Mouse (Mus musculus): ENCODE data around the gene Wnt9a.
"Not testable (repeated sequence)": the region's sequence is repeated elsewhere in the genome, so short reads cannot be mapped to it uniquely, and the experiment has no call there.

Wnt9a gene

DNA sequence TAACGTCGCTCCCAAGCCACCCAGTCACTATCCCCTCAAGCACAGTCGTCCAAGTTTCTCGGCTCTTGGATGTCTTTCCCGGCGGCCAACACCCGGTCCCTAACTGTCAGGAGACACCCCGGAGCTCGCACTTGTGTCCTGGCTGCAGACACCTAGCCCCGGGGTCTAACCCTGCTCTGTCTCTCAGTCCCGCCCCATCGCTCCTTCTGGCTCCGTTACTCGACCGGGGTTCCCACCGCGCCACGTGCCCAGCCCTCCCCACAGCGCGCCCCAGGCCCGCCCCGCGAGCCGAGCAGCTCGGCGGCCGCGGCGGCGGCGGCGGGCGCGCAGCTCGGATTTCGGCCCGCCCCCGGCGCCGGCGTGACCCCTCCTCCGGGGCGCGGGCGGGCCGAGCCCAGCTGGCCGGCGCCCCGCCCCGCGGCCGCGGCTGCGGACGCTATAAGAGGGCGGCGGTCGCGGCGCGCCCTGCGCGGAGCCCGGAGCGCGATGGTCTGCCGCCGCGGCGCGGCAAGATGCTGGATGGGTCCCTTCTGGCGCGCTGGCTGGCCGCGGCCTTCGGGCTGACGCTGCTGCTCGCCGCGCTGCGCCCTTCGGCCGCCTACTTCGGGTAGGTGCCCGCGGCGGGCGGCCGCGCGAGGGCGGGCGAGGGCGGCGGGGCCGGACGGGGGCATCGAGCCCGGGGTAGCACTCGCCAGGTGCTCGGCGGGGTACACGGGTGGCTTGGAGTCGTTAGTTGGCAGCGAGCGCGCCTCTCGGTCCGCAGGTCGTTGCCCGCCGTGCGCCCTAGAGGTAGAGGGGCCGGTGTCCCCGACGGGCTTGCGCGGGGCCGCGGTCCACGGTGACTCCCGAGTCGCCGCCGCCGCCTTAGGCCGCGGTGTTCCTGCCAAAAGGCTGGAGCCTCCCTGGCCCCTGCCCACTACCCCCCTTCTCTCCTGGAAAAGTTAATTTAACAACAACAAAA lies at the start of gene Wnt9a:
Gene Wnt9a, plus strand, starts transcription at position 468 of the 961 bp plus-strand sequence.
- no peak for DNase-seq (ENCODE audit: low spot score)

DNA sequence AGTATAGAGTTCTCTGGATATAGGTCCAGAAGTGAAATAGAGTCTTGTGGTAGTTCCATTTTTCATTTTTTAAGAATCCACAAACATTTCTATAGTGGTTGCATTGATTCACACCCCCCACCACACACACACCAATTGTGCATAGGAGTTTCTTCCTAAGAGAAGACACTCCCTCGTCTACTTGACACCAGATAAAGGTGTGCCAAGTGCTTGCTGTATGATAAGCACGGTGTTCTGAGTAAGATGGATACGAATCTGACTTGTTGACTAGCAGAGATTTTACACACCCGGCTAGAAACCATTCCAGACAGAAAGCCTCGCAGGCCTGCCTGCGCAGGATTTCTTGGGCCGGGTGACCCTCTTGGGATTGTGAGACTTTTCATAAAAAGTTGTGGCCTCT lies 47.1 kb upstream of the Wnt9a start:
- peak; percentile 42 for DNase-seq (ENCODE audit: low spot score)

DNA sequence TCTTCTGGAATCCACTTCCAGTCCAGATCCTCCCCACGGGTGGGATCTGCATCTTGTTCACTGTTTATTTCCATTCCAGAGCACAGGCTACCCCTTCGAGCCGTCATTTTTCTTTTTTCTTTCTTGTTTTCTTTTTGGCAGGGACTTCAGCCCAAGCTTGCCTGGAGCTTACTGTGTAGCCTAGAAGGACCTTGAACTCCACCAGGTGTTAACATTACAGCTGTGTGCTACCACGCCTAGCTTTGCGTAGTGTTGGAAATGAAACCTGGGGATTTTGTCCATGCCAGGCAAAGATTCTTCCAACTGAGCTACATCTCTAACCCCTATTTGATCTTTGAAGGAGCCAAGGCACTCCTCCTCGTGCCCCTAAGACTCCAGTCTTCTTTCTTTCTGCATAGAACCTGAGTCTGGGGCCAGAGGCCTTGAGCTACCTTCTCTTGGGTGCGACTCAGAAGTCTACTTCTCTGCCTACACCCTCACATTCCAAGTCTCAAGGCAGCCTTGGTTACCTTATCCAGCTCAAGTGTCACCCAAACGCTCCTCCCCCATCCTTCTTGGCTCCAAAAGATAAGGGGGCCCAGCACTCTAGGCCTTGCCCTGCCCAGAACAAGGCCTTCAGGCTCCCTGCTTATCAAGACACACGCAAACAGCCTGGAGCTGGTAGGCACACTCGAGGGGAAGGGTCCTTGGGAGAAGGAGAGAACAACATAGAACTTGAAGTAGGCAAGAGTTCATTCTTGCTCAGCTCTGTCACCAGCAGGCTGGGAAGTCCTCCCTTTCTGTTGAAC lies 45.8 kb upstream of the Wnt9a start:
- DNase-seq (ENCODE audit: low spot score) = peak; percentile 90

DNA sequence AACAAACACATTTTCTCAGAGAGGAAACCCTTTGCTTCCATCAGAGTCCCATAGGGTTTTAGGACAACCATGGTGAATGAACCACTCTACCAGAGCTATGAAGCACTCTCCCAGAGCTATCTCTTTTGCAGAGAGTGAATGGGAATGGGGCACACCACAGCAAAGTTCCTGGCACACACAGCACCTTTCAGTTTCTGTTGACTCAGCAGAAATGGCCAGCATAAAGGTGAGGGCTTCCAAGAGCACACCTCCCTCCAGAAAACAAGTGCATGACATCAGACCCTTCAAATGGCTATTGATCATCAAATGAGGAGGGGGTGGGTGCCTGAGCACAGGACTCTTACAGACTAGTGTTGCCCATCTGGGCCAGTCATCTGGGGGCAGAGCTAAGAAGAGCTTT lies 44.4 kb upstream of the Wnt9a start:
- DNase-seq (ENCODE audit: low spot score) = peak; percentile 14

DNA sequence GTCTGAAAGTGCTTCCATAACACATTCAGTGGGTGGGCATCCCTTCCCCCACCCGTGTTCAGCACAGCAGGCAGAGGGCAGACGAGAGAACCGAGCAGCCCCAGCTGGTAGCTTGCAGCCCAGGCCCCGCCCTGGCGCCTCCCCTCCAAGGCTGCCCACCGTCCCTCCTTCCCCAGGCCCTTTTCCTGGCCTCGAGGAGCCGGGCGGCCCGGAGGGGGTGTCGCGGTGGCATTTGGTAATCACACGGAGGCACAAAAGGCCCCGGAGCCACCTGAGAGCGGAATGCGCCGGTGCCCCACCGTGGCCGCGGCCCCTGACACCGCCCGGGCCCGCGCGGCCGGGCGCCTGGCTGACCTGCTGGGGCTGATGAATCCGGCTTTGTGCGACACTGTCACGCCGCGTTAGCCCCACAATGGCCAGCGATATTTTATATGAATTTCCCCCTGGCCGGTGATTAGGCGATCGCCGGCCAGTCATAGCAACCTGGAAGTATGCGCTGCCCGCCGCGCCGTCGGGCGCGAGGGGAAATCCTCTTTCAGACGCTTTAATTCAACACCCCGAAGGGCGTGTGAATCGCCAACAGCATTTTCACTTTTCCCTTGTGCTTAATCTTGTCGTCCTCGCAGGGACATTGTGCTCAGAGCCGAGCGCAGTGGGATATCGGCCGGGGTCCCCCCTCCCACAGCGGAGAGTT lies 42.7 kb upstream of the Wnt9a start:
- no peak for DNase-seq (ENCODE audit: low spot score)

DNA sequence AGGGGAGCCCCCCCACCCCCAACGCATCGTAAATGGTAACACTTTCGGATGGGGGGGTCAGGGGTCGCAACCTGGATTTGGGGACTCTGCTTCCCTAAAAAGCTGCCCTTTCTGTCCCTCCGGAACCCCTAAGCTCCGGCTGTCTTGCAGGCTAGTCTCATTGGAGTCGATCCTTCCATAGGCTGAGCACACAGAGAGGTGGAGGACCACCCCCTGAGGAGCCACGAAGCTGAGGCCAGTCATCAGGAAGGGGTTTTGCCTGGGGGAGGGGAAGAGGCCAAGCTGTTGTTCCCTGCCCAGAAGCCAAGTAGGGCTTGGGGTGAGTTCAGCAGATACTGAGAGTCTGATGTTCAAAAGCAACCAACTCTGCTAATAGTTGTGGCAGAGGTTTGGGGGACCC lies 42.1 kb upstream of the Wnt9a start:
- no peak for DNase-seq (ENCODE audit: low spot score)

DNA sequence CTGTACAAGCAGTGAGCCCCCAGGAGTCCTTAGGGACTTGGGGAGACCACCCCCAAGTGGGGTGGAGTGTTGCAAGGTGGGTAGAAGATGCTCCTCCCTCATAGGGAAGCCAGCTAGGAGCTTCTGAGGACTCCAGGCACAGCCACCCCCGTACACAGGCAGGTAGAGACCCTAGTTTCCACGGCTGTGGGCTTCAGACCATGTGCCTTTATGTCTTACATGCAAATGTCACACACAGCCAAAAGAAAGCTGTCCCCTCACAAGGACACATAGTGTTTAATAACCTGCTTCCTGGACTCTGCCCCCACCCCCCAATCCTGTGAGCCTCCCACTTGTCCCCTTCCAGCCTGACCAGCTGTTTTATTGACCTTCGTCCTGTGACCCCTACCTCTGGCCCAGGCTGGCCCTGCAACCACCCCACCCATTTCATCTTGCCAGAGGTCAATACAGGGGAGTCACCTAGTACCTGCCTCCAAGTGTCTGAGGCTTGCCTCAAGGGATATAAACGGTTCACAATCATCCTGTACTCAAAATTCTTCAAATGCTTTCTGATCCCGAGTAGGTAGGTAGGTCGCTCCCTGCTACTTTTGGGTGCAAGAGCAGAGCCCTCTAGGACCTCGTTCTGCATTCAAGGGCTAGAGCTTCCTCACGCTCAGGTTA lies 41.4 kb upstream of the Wnt9a start:
- no peak for DNase-seq (ENCODE audit: low spot score)

DNA sequence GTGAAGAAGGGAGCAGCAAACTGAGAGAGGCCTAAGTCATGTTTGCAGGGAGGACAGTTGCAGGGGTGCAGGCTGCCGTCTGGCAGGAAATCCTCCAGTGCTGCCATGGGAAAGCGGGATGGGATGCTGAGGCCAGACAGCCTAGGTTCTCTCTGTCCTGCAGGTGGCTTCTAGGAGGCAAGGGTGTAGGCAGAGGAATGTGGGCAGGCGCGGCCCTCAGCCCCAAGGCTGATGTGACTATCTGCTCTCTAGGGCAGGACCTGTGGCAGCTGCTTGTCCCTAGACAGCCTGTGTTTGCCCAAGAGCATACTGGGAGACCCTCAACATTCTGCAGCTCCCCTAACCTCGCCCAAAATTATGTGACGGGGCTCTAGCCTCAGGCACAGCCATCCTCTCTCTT lies 40.0 kb upstream of the Wnt9a start:
- no peak for DNase-seq (ENCODE audit: low spot score)

DNA sequence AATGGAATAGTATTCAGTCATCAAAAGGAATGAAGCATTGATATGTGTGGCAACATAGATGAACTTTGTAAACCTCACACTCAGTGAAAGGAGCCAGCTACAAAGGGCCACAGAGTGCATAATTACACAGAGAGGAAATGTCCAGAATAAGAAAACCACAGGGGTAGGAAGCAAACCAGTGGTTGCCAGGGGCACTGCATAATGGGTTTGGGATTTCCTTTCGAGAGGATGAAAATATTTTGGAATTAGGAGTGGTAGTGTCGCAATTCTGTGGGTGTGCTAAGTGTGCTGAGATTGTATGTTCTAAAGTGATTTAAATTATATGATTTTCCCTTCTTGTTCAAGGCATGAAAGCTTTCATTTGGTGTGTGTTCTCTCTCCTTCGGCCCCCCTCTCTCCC lies 32.5 kb upstream of the Wnt9a start:
- no peak for DNase-seq (ENCODE audit: low spot score)

DNA sequence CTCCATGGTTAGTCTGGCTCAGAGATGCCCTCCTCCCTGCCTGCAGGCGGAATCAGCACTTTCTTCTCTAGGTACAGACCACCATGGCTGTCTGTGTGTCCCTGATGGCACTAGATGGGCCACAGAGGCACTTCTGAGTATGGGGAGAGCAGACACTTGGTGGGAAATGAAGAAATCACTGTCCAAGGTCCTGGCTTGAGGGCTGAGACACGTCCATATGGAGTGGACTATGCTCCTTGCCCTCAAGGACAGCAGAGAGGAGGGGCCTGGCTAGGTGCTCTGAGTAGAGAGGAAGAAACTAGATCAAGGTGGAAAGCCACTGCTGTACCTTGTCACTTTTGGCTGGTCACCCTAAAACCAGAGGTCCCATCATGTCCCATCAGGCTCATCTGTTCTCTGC lies 29.9 kb upstream of the Wnt9a start:
- no peak for DNase-seq (ENCODE audit: low spot score)

DNA sequence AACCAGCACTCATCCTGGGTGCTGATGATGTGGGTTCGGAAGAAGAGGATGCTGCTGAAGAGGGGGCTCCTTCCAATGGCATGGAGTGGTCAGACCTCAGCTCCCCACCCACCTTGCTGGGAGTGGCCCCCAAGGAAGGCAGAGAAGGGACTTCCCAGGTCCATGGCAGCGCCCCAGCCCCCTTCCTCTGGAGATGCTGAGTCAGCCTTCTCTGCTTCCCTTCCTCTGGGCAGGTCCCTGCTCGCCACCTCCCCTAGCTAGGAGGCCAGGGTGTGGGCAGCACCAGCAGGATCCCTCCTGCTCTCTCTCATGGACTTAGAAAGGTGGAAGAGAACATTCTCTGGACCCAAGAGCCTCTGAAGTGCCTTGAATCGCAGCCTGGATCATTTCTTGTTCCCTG lies 28.7 kb upstream of the Wnt9a start:
- no peak for DNase-seq (ENCODE audit: low spot score)

DNA sequence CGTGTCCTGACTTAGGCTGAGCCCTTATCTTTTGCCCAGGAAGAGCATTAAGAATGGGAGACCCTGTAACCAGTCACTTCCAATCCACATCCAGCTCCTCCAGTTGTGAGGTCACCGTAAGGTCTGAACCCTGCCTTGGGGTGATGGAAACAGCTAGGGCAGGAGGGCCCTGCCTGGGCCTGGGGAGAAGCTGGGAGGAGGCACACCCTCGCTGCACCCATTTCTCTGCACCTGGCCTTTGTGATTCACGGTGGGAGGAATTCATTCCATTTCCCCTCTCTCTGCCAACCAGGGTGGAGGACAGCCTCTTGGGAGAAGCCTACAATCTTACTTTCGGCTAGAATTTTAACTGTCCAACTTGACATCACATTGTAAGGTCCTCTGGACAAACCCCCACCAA lies 24.6 kb upstream of the Wnt9a start:
- no peak for DNase-seq (ENCODE audit: low spot score)

DNA sequence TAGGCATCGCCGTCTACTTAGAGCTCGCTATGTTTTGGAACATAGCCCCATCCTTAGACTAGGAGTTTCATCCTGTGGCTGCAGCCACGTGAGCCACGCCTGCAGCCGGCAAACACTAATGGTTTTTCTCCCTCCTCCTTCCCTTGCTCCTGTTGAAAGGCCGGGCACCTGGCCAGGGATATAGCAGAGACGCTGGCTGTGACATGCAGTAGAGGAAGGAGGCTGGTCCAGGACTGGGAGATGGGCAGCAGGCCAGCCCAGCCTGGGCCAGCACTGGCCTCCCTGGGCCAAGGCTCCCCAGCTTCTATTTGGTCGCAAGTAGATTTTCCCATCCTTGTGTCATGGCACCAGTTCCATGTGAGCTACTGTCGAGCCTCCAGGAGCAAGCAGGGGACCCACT lies 23.8 kb upstream of the Wnt9a start:
- DNase-seq (ENCODE audit: low spot score) = no peak

DNA sequence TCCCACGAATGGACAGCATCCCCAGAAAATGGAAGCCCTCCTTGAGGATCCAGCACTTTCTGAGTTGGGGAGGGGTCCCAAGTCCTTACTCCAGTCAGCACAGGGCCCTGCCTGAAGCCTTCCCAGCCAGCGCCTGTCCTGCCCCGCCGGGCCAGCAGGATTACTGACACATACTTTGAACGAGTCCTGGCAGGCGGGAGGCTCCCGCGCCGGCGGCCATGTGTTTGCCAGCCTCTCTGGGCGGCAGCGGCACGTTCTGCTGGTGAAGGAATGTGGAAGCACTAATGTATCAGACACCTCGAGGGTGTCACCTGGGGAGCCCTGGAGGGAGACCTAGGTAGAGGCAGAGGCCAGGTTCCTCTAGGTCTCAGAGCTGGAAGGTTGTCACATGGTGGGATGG lies 22.6 kb upstream of the Wnt9a start:
- no peak for DNase-seq (ENCODE audit: low spot score)

DNA sequence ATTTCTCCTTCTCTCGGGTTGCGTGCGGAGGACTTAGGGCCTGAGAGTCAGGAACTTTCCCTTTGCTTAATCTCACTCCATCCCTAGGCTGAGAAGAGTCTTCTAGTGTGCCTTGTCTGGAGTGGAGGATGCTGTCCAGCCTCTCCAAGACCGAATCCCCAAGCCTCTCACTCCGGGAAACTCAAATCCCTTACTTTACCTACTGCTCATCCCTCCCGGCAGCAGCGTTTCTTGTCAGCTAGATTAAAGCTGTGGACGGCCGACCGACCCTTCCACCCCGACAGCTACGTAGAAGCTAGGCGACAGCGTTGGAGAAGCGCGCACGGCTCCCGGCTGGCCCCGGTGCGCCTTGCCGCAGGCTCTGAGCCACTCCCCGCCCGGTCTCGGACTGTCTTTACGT lies 17.0 kb upstream of the Wnt9a start:
- peak; percentile 20 for DNase-seq (ENCODE audit: low spot score)

DNA sequence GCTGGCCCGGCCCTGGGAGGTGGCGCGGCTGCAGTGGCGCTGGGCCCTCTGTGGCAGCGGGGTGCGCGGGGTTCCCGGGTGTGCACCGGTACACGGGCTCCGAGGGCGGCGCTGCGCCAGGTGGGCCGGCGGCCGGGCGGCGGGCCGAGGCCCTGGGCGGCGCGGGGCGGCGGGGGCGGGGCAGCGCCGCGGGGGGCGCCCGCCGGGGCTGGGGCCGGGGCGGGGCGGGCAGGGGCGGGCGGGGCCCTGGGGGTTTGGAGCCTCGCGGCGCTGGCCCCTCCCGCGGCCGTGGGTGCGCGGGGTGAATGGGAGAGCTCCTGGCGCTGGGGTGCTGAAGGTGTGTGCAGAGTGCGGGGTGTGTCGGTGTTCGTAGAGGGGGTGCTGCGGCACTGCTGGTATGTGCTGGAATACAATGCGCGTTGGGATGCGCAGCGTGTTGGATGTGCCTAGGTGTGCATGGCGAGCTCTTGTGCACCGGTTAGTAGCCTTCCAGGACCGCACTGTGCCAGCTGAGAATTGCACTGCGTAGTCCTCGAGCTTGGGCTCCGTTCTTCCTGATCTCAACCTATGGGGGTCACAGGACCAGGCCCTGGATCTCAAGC lies 15.9 kb upstream of the Wnt9a start, which contains the start of gene Wnt3a:
Gene Wnt3a, minus strand, starts transcription at position 51 of the 602 bp plus-strand sequence.
- DNase-seq (ENCODE audit: low spot score) = no peak

DNA sequence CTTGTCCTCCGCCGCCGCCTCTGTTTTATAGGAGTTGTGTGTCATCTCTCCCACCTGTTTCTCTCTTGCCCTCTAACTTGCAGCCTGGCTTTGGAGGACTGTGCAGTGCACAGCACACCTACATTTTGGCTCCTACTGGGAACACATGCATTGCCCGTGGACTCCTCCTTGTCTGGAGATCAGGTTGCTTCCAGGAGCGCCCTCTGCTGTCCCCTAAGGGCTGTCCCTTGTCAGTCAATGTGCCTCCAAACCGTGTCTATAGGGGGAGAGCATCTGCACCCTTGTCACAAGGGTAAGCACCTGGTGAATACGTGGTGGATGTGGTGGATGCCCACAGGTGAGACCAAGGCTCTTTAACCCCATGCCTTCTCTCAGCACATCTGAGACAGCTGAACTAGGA lies 13.1 kb upstream of the Wnt9a start:
- peak; percentile 61 for DNase-seq (ENCODE audit: low spot score)

DNA sequence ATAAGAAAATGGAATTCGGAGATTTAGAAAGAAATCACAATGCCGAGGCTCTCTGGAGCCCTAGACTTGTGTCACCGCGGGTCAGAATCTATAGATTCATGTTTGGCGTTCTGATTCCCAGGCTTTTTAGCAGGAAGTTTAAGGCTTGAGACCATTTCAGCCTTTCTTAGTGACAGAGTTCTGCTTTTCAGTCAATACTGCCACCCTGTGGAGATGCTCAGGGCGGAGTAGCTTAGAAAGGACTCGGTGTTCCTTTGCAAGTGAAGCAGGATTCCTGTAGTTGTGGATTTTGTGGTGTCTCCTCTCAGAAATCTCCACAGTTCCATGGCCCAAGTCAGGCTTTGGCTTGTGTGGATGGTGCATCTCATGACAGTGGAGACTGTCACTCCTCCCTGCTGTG lies 8.8 kb upstream of the Wnt9a start:
- no peak for DNase-seq (ENCODE audit: low spot score)

DNA sequence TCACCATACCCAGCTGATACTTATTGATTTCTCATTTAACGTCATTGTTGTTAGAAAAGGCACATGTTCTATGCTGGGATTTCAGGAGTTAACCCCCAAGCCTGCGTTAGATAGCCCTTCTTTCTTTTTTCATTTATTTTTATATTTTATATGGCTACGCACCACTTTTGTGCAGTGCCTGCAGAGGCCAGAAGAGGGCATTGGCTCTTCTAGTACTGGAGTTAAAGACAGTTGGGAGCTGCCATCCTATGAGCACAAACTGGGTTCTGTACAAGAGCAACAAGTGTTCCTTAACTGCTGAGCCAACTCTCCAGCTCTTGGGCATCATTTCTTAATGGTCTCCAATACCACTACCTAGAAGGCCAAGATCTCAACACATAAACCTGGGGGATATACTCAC lies 6.5 kb upstream of the Wnt9a start:
- no peak for DNase-seq (ENCODE audit: low spot score)

DNA sequence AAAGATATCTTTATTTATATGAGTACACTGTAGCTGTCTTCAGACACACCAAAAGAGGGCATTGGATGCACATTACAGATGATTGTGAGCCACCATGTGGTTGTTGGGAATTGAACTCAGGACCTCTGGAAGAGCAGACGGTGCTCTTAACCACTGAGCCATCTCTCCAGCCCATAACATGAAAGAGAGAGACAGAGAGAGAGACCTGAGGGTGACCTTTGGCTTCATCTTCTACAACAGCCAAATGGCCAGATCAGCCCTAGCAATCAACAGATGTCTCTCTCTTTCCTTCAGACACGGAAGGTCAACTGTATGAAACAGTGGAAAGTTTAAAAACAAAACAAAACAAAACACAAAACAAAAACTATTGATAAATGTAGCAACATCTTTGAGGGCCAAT lies 5.7 kb upstream of the Wnt9a start:
- not testable (repeated sequence) for DNase-seq (ENCODE audit: low spot score)
